Mouse (Mus musculus) forebrain, embryonic 12.5 days (tissue): ENCODE data around the gene Slc26a1. TPM values are rescaled to one million over a fixed set of nuclear protein-coding genes. Genes with fewer than 3 reads are reported as not detected.

Experiments used
- ATAC-seq: fragments of 200-750 bp; cut with Nextera tagmentation; 2 replicates; pipeline ENCODE4 v1.8.0; 2017; ENCODE audit warnings: moderate TSS enrichment; ENCODE audit not compliant: low FRiP score
- H3K27ac ChIP-seq: fragments of 300-500 bp; sonication (generic); 2 replicates; pipeline ENCODE4 v1.5.1; 2016; ENCODE audit warnings: mild to moderate bottlenecking
- H3K27me3 ChIP-seq: fragments of 300-500 bp; sonication (generic); 2 replicates; pipeline ENCODE4 v1.6.1; 2016; ENCODE audit warnings: mild to moderate bottlenecking
- H3K36me3 ChIP-seq: fragments of 300-500 bp; sonication (generic); replicated peaks from 2 replicates; pipeline ENCODE4 v1.6.1; 2016; ENCODE audit warnings: mild to moderate bottlenecking
- H3K4me1 ChIP-seq: fragments of 300-500 bp; sonication (generic); 2 replicates; pipeline ENCODE4 v1.6.1; 2016
- H3K4me2 ChIP-seq: fragments of 300-500 bp; sonication (generic); 2 replicates; pipeline ENCODE4 v1.6.1; 2016; ENCODE audit warnings: mild to moderate bottlenecking, moderate library complexity
- H3K4me3 ChIP-seq: fragments of 300-500 bp; sonication (generic); replicated peaks from 2 replicates; pipeline ENCODE4 v1.5.1; 2016; ENCODE audit warnings: mild to moderate bottlenecking
- H3K9ac ChIP-seq: fragments of 300-500 bp; sonication (generic); 2 replicates; pipeline ENCODE4 v1.6.1; 2016; ENCODE audit warnings: mild to moderate bottlenecking
- H3K9me3 ChIP-seq: fragments of 300-500 bp; sonication (generic); 2 replicates; pipeline ENCODE4 v1.6.1; 2016
- WGBS: fragments of 180-500 bp; shearing (Covaris S2); methylation state at CpG from one replicate; pipeline ENCODE4 v1.1.7; 2016; 5-methylcytosine and 5-hydroxymethylcytosine counted together
- polyA plus RNA-seq: library from polyadenylated mRNA; unstranded; fragments of >200 nt; fragmentation: Nextera tagmentation; extraction: Ambion mirVana; gene quantifications from 2 replicates; pipeline ENCODE4 v1.2.1, GENCODE M21; 2016

The Slc26a1 gene
- polyA plus RNA-seq, 1 experiment from 2014 or later, result 1.2 TPM

DNA sequence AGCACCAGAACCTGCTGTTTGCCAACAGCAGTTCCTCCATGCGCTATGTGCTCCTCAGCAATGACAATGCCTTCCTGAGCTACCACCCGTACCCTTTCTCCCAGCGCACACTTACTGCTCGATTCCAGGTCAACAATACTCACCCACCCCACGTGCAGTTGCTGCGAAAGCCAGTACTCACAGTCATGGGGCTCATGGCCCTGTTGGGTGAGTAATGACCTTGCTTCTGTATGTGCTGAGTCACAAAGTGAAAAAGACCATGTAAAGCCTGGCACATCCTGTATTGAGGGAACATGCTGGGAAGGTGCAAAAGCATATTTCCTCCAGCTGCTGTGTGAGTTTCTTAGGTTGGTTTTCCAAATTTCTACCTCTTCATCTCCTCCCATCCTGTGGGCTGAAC, 5.5 kb upstream of the Slc26a1 start:
- Histone ChIP-seq H3K4me1 (peaks cover 17% of the 10 kb centered on the region), H3K27me3 (no peaks in the 10 kb centered on the region), H3K9me3 (no peaks in the 10 kb centered on the region), H3K4me3 (no peak overlapping the region), H3K36me3 (no peaks in the 10 kb centered on the region), H3K27ac (no peak overlapping the region), H3K4me2 (no peak overlapping the region), H3K9ac (no peak overlapping the region)
- WGBS, result 87% methylated on average over 6 of the region's 6 CpGs
- no peak for ATAC-seq

DNA sequence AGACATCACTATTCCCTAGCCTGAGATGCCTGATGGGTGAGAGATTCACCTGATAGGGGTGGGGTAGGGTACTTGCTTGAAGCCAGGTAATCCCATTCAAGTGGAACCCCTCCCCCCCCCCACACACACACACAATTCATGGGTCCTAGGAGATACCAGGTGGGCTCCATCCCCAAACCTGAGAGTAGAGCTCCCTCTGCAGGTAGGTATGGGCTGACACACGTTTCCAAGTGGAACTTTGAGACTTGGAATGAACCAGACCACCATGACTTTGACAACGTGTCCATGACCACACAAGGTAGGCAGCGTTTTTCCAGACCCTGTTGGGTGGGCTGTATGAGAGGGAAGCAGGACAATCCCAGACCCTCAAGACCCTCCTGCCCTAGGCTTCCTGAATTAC, 4.5 kb upstream of the Slc26a1 start:
- H3K9me3 ChIP-seq, result no peaks in the 10 kb centered on the region
- no peak overlapping the region for H3K4me2 ChIP-seq
- peaks cover 20% of the 10 kb centered on the region for H3K4me1 ChIP-seq
- no peaks in the 10 kb centered on the region for H3K27me3 ChIP-seq
- H3K4me3 ChIP-seq, result no peak overlapping the region
- no peak for ATAC-seq
- H3K27ac ChIP-seq, result no peak overlapping the region
- no peaks in the 10 kb centered on the region for H3K36me3 ChIP-seq
- H3K9ac ChIP-seq, result no peak overlapping the region
- 59% methylated on average over 3 of the region's 3 CpGs for WGBS

DNA sequence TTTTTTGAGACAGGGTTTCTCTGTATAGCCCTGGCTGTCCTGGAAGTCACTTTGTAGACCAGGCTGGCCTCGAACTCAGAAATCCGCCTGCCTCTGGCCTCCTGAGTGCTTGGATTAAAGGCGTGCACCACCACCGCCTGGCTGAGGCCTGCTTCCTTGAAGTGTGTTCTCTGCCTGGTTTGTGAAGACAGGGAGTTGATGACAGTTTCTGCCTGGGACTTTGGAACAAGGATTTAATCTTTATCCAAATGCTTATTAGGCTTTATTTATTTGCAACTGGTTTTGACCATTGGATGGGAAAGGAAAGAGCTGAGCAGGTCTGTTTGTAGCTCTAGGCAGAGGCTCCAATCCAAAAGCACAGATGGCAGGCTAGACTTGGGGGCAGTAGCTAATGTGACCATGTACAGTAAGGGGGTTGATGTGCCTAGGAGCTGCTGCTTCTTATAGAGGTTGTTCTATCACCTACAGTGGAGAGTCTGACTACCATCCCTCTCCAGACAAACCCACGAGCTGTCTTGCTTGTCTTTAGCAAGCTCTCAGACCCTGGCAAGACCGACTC, 3.0 kb upstream of the Slc26a1 start:
- Histone ChIP-seq H3K4me3 (no peak overlapping the region), H3K9me3 (no peaks in the 10 kb centered on the region), H3K36me3 (no peaks in the 10 kb centered on the region), H3K4me1 (peaks cover 20% of the 10 kb centered on the region), H3K27ac (peak overlapping the region; percentile 19; the same call in 1 of the 2 replicates), H3K4me2 (no peak overlapping the region), H3K27me3 (no peaks in the 10 kb centered on the region), H3K9ac (no peak overlapping the region)
- no peak for ATAC-seq
- 88% methylated on average over 6 of the region's 6 CpGs for WGBS

DNA sequence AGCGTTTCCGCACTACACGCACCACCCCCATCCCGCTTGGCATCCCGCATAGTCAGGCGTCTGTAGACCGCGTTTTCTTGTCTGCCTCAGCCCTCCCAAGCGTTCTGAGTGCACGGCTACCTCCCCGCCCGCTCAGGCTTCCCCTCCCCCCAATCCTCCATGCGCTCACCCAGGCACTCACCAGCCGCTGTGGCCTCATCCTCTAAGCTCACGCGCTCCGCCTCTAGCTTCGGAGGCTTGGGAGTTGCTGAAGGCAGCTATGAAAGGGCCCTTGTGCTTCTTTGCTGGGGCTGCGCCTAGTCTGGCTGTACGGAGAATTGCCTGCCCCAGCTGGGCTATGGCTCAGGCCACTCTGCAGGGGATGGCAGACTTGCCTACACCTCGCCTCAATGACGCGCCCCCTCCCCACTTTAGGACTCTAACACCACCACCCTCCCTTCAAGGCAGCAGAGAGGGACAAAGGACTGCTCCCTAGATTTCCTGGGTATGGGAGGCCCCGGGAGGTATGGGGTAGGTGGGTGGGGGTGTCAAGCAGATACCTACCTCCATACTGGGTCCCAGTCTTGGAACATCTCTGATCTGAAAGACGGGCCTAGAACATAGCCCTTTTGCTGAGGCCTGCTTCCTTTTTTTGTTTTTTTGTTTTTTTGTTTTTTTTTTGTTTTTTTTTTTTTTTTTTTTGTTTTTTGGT, 2.4 kb upstream of the Slc26a1 start:
- Histone ChIP-seq H3K9ac (peak overlapping the region; percentile 54), H3K4me2 (peak overlapping the region; percentile 56), H3K27me3 (no peaks in the 10 kb centered on the region), H3K4me1 (peaks cover 20% of the 10 kb centered on the region), H3K36me3 (peaks cover 2% of the 10 kb centered on the region; the same call in 1 of the 2 replicates), H3K9me3 (no peaks in the 10 kb centered on the region), H3K4me3 (peak overlapping the region; percentile 28), H3K27ac (peak overlapping the region; percentile 93)
- WGBS, result 3% methylated on average over 25 of the region's 25 CpGs
- peak; percentile 93 for ATAC-seq

DNA sequence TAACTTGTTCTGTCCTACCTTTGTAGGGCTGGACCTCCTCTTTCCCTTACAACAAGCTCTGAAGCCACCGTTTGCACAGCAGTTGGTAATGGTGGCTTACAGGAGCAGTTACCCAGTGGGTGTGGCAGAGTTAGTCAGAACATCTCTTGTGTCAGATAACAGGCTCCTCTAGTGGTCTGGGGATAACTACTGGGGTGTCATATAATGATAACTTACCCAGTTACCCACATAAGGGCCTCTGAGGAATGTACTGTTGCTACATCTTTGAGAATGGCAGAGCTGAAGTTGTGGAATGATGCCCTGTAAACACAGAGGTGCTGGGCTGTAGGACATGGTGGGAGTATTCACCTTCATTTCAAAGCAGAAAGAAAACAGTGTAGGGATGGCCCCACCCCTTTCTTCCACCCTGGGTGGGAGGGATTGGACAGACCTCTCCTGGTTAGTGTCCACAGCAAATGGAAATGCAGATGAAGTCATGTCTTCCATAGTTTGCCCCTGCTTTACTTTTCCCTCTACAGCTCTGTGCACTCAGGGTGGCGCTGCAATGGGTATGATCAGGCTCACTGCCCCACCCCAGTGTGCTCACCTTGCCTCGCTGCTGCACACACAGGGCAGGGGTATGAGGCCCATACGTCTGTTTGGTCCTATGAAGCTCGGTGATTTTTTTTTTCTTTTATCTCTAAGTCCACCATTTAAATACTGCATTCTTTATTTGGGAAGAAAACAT, 1.6 kb upstream of the Slc26a1 start:
- Histone ChIP-seq H3K9ac (peak overlapping the region; percentile 54), H3K4me1 (peaks cover 20% of the 10 kb centered on the region), H3K9me3 (no peaks in the 10 kb centered on the region), H3K27ac (peak overlapping the region; percentile 93), H3K4me3 (peak overlapping the region; percentile 28), H3K4me2 (peak overlapping the region; percentile 56), H3K36me3 (peaks cover 10% of the 10 kb centered on the region), H3K27me3 (no peaks in the 10 kb centered on the region)
- WGBS, result 11% methylated on average over 5 of the region's 5 CpGs
- ATAC-seq, result peak; percentile 70

DNA sequence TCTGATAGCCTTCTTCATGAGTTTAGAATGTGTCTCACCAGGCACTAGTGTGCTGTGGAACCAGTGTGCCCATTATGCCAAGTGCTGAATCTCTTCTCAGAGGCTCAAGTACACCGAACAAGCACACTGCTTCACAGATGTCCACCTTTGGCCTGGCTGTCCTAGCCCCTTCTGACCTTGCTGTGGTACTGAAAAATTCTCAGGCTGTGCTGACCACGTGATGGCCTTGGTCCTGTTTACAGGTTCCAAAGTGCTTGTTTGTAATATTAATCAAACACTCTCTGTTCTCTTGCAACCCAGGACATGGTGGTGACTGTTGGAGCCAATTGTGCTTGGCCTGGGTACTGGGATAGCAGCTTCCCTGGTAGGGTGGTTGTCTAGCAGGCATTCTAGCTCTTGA, 745 bp downstream of the Slc26a1 start:
- Histone ChIP-seq H3K4me3 (no peak overlapping the region), H3K27ac (no peak overlapping the region), H3K4me2 (no peak overlapping the region), H3K36me3 (peaks cover 16% of the 10 kb centered on the region), H3K9me3 (no peaks in the 10 kb centered on the region), H3K4me1 (peaks cover 26% of the 10 kb centered on the region), H3K27me3 (no peaks in the 10 kb centered on the region), H3K9ac (no peak overlapping the region)
- ATAC-seq, result no peak
- 91% methylated on average over 2 of the region's 2 CpGs for WGBS

DNA sequence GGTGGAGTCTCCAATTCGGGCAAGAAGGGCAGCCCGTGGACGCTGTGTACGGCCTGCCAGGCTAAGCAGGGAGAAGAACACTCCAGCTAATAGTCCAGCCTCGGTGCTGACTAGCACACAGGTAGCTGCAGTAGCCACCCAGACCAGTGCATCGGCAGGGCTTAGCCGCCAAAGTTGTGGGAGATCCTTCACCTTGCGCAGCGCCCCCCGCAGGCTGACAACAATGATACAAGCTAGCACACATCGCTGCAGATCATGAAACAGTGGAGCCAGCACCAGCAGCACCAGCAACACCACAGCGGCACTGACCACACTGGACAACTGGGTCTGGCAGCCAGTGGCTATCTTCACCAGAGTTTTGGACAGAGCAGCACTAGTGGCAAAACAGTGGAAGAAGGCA, 3.6 kb downstream of the Slc26a1 start:
- no peak for ATAC-seq
- WGBS, result 93% methylated on average over 12 of the region's 12 CpGs
- Histone ChIP-seq H3K4me2 (no peak overlapping the region), H3K36me3 (peaks cover 16% of the 10 kb centered on the region), H3K4me1 (peaks cover 23% of the 10 kb centered on the region), H3K9ac (no peak overlapping the region), H3K27me3 (no peaks in the 10 kb centered on the region), H3K9me3 (no peaks in the 10 kb centered on the region), H3K27ac (no peak overlapping the region), H3K4me3 (no peak overlapping the region)

DNA sequence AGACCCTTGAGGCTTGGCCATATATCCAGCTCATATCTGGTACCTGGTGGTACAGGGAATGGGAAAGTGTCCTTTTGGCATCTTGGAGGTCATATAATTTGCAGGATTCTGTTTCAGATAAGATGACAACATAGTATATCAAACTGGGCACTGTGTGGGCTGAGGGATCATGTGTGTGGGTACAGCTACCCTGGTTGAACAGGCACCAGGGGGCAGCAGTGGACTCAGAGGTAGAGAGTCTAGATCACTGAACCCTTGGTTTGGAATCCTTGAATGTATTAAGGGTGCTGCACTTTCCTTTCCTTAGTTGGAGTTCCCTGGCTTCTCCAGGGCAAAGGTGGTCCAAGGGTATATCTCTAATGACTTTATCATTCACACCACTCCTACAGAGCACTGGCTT, 4.6 kb downstream of the Slc26a1 start:
- H3K36me3 ChIP-seq, result peaks cover 16% of the 10 kb centered on the region
- ATAC-seq, result no peak
- H3K27ac ChIP-seq, result no peak overlapping the region
- H3K9ac ChIP-seq, result no peak overlapping the region
- no peaks in the 10 kb centered on the region for H3K9me3 ChIP-seq
- peaks cover 19% of the 10 kb centered on the region for H3K4me1 ChIP-seq
- no peak overlapping the region for H3K4me2 ChIP-seq
- no peak overlapping the region for H3K4me3 ChIP-seq
- no peaks in the 10 kb centered on the region for H3K27me3 ChIP-seq

DNA sequence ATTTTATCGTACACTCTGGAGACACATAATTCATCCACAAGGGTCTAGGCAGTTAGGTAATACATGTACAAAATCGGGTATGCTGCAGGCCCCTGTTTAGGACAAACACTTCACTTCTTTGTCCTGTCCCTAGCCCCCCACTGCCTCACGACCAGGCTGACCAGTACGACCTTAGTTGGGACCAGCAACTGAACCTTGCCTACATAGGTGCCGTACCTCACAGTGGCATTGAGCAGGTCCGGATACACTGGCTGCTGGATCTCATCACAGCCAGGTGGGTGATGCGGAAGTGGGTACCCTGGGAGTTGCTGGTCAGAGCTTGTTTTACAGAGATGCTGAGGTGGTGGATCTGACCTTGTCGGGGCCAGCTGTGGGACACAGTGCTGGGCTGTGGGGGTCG, 5.4 kb downstream of the Slc26a1 start:
- peak overlapping the region; percentile 75; the same call in 1 of the 2 replicates for H3K9ac ChIP-seq
- ATAC-seq, result peak; percentile 24; the same call in 1 of the 2 replicates
- H3K4me2 ChIP-seq, result peak overlapping the region; percentile 69
- peaks cover 16% of the 10 kb centered on the region for H3K4me1 ChIP-seq
- 81% methylated on average over 9 of the region's 9 CpGs for WGBS
- no peaks in the 10 kb centered on the region for H3K9me3 ChIP-seq
- no peak overlapping the region for H3K27ac ChIP-seq
- H3K36me3 ChIP-seq, result peaks cover 16% of the 10 kb centered on the region
- H3K4me3 ChIP-seq, result no peak overlapping the region
- H3K27me3 ChIP-seq, result no peaks in the 10 kb centered on the region

DNA sequence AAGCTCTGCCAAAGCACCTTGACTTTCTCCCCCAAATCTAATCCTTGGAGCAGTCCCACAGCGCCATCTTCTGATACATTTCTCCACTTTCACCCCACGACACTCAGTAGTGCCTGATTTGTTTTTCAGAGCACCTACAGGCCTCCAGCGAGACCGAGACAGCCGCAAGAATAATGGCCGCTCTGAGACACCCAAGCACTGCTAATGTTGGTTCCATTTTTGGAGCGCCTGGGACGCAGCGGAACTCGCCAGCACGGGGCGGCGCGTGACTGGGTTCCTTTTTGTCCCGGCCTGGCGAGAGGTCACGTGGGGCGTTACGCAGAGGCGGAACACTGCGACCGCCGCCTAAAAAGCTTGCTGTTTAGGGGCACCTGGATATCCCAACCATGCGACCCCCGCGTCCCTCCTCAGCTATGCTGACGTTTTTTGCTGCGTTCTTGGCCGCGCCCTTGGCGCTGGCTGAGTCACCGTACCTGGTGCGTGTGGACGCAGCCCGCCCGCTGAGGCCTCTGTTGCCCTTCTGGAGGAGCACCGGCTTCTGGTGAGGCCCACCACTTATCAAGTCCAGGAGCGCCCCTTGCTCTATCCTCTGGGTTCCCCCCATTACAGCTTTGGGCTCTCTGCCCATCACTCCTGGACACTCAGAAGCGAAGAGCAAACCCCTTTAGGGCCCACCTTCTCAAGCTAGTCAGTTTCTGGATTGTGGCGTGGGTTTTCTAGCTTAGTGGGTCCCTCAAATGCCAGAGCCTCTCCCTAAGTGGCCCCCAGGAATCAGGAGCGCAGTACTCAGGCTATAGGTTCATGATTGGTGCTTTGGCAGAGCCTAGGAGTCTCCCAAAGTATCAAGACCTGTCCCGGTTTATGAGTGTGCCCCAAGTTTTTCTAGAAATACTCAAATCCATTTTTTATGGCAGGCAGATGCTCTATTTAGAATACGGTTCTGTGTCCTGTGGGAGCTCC, 6.1 kb downstream of the Slc26a1 start, which contains the start of gene Dgkq:
Gene Dgkq (minus strand): TSS at position 696 of the 960 bp plus-strand sequence.
- peaks cover 16% of the 10 kb centered on the region for H3K36me3 ChIP-seq
- peaks cover 16% of the 10 kb centered on the region for H3K4me1 ChIP-seq
- H3K9me3 ChIP-seq, result no peaks in the 10 kb centered on the region
- ATAC-seq, result peak; percentile 85
- peak within 1 kb of the TSS; percentile 69 for H3K27ac ChIP-seq
- peak within 1 kb of the TSS; percentile 75 for H3K9ac ChIP-seq
- 6% methylated on average over 43 of the region's 43 CpGs for WGBS
- H3K4me3 ChIP-seq, result peak within 1 kb of the TSS; percentile 53
- H3K4me2 ChIP-seq, result peak within 1 kb of the TSS; percentile 69
- H3K27me3 ChIP-seq, result no peaks in the 10 kb centered on the region

DNA sequence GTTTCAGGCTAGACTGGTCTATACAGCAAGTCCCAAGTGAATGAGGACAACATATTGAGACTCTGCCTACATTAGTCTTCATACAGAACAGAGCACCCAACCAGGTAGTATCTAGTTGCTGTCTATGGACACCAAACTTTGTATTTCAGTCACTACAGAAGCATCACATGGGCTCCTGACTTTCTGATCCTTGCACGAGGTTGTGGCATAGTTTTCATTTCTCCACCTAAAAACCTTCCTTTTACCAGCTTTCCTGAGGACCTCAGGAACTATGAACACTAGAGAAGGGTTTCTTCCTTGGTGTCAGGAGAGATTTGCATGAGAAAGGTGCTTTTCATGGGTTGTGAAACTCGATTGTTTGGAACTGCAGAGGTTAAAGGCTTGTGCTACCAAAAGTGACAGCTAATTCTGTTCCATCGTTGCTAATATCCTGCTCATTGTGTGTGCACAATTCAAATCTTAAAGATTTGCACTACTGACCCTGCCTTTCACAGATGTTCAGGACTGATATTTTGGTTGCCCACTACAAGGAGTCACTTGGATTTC, 6.9 kb downstream of the Slc26a1 start:
- H3K4me2 ChIP-seq, result peak overlapping the region; percentile 69
- no peaks in the 10 kb centered on the region for H3K27me3 ChIP-seq
- peaks cover 16% of the 10 kb centered on the region for H3K4me1 ChIP-seq
- peak; percentile 25 for ATAC-seq
- no peak overlapping the region; the same call in 1 of the 2 replicates for H3K27ac ChIP-seq
- no peaks in the 10 kb centered on the region for H3K9me3 ChIP-seq
- H3K36me3 ChIP-seq, result peaks cover 16% of the 10 kb centered on the region
- H3K4me3 ChIP-seq, result peak overlapping the region; percentile 53
- 10% methylated on average over 3 of the region's 3 CpGs for WGBS
- peak overlapping the region; percentile 75; the same call in 1 of the 2 replicates for H3K9ac ChIP-seq
